Mouse (Mus musculus): ENCODE data around the gene Macrod2. TPM values are rescaled to one million over a fixed set of nuclear protein-coding genes. Genes with fewer than 3 reads are reported as not detected.

The Macrod2 gene
- polyA plus RNA-seq, 1 experiment from 2014 or later, result 26.5 TPM

GRCm38 (mm10) chr2:140676728-140677127 is 281.6 kb downstream of the Macrod2 start:
- 29% methylated on average over 3 of the region's 3 CpGs for WGBS
- H3K9me3 ChIP-seq, result no peaks in the 10 kb centered on the region
- peaks cover 3% of the 10 kb centered on the region; the same call in 1 of the 2 replicates for H3K27me3 ChIP-seq (ENCODE audit: insufficient read depth, poor library complexity, severe bottlenecking)
- H3K27ac ChIP-seq, result no peak overlapping the region
- H3K4me1 ChIP-seq, result peaks cover 14% of the 10 kb centered on the region
- no peaks in the 10 kb centered on the region for H3K36me3 ChIP-seq
- DNase-seq (ENCODE audit: low spot score), result no peak
- H3K4me3 ChIP-seq, result no peak overlapping the region

GRCm38 (mm10) chr2:140690906-140691305 is 295.8 kb downstream of the Macrod2 start:
- WGBS, result 79% methylated on average over 2 of the region's 2 CpGs
- H3K4me3 ChIP-seq, result no peak overlapping the region
- no peaks in the 10 kb centered on the region for H3K36me3 ChIP-seq
- H3K27ac ChIP-seq, result no peak overlapping the region
- H3K4me1 ChIP-seq, result no peaks in the 10 kb centered on the region
- no peaks in the 10 kb centered on the region for H3K27me3 ChIP-seq (ENCODE audit: insufficient read depth, poor library complexity, severe bottlenecking)
- H3K9me3 ChIP-seq, result no peaks in the 10 kb centered on the region
- DNase-seq (ENCODE audit: low spot score), result no peak

DNA sequence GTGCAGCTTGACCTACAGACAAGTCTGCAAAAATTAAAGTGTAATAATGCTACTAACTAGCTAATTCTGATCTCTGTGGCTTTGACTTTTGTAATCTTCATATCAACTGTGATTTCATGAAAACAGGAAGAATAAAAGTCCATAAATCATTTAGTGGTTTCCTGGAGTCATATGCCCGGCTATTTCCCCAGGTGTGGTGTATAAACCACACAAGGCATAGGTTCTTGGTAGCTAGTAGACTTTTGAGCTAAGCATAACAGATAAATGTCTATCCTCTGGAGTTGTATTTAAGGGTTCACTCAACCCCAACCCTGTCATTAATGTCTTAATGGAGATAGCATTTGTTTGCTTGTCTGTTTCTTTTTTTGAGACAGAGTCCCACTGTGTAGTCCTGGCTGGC is 296.3 kb downstream of the Macrod2 start:
- no peak overlapping the region for H3K4me3 ChIP-seq
- no peak overlapping the region for H3K27ac ChIP-seq
- no peaks in the 10 kb centered on the region for H3K36me3 ChIP-seq
- H3K27me3 ChIP-seq (ENCODE audit: insufficient read depth, poor library complexity, severe bottlenecking), result no peaks in the 10 kb centered on the region
- 78% methylated on average over 1 of the region's 1 CpGs for WGBS
- DNase-seq (ENCODE audit: low spot score), result no peak
- H3K4me1 ChIP-seq, result no peaks in the 10 kb centered on the region
- no peaks in the 10 kb centered on the region for H3K9me3 ChIP-seq

DNA sequence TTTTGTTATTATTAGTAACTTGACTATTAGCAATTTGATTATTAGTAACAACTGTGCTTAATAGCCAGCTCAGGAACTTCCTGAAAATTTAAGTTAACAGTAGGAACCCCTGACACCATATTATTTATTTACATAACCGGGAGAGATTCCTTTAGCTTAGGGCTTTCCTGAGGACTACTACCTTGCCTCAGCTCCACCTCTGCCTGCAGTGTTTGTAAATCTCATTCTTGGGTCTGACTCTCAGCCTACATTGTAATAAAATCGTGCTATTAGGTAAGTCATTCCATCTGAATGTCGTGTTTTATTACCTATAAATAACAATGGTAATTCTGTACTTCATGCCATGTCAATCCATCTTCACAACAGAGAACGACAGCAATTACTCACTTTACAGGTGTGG is 297.4 kb downstream of the Macrod2 start:
- Histone ChIP-seq H3K4me1 (no peaks in the 10 kb centered on the region), H3K9me3 (no peaks in the 10 kb centered on the region), H3K36me3 (no peaks in the 10 kb centered on the region), H3K27me3 (ENCODE audit: insufficient read depth, poor library complexity, severe bottlenecking) (no peaks in the 10 kb centered on the region), H3K4me3 (no peak overlapping the region), H3K27ac (no peak overlapping the region)
- DNase-seq (ENCODE audit: low spot score), result no peak
- 74% methylated on average over 4 of the region's 4 CpGs for WGBS

- no peaks in the 10 kb centered on the region for H3K4me1 ChIP-seq
- WGBS, result 88% methylated on average over 5 of the region's 5 CpGs
Measured at GRCm38 (mm10) chr2:140693845-140694244, 298.7 kb downstream of the Macrod2 start.

GRCm38 (mm10) chr2:140698585-140698984 is 303.5 kb downstream of the Macrod2 start:
- Histone ChIP-seq H3K36me3 (no peaks in the 10 kb centered on the region), H3K9me3 (no peaks in the 10 kb centered on the region), H3K27me3 (ENCODE audit: insufficient read depth, poor library complexity, severe bottlenecking) (no peaks in the 10 kb centered on the region), H3K4me3 (no peak overlapping the region), H3K27ac (no peak overlapping the region), H3K4me1 (0 out of 2 replicates have a peak, but pooled peaks cover 4% of the 10 kb centered on the region)
- DNase-seq (ENCODE audit: low spot score), result no peak
- WGBS, result 61% methylated on average over 3 of the region's 3 CpGs

More at GRCm38 (mm10) chr2:140693845-140694244, 298.7 kb downstream of the Macrod2 start:
- no peak for DNase-seq (ENCODE audit: low spot score)
- Histone ChIP-seq H3K27ac (no peak overlapping the region), H3K27me3 (ENCODE audit: insufficient read depth, poor library complexity, severe bottlenecking) (no peaks in the 10 kb centered on the region), H3K9me3 (no peaks in the 10 kb centered on the region), H3K4me3 (no peak overlapping the region), H3K36me3 (no peaks in the 10 kb centered on the region)

- Histone ChIP-seq H3K4me3 (no peak overlapping the region), H3K9me3 (no peaks in the 10 kb centered on the region), H3K27me3 (ENCODE audit: insufficient read depth, poor library complexity, severe bottlenecking) (no peaks in the 10 kb centered on the region), H3K36me3 (no peaks in the 10 kb centered on the region), H3K27ac (no peak overlapping the region), H3K4me1 (peaks cover 10% of the 10 kb centered on the region)
- DNase-seq (ENCODE audit: low spot score), result no peak
- 65% methylated on average over 4 of the region's 4 CpGs for WGBS
Measured at GRCm38 (mm10) chr2:140703377-140703776, 308.3 kb downstream of the Macrod2 start.

DNA sequence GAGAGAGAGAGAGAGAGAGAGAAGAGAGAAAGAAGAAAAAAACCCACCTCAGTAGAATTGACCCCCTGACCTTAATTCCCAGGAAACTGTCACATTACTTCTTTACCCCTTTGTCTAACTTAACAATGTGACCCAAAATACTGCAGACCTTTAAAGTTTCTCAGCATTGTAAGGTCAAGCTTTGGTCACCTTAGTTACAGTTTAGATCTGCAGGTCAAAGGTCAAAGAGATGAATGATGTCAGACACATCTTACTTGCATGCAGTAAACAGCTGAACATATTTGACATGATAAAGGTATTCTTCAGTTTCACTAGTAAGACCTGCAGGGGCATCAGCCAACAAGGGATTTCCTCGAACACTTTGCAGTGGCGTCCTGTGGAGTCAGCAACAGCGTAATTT is 309.0 kb downstream of the Macrod2 start:
- H3K9me3 ChIP-seq, result no peaks in the 10 kb centered on the region
- WGBS, result 33% methylated on average over 3 of the region's 3 CpGs
- no peak overlapping the region for H3K4me3 ChIP-seq
- H3K36me3 ChIP-seq, result no peaks in the 10 kb centered on the region
- H3K27ac ChIP-seq, result no peak overlapping the region
- peaks cover 10% of the 10 kb centered on the region for H3K4me1 ChIP-seq
- no peaks in the 10 kb centered on the region for H3K27me3 ChIP-seq (ENCODE audit: insufficient read depth, poor library complexity, severe bottlenecking)
- DNase-seq (ENCODE audit: low spot score), result no peak

- Histone ChIP-seq H3K27ac (no peak overlapping the region), H3K27me3 (ENCODE audit: insufficient read depth, poor library complexity, severe bottlenecking) (no peaks in the 10 kb centered on the region)
Measured at GRCm38 (mm10) chr2:140705278-140705677, 310.2 kb downstream of the Macrod2 start.

DNA sequence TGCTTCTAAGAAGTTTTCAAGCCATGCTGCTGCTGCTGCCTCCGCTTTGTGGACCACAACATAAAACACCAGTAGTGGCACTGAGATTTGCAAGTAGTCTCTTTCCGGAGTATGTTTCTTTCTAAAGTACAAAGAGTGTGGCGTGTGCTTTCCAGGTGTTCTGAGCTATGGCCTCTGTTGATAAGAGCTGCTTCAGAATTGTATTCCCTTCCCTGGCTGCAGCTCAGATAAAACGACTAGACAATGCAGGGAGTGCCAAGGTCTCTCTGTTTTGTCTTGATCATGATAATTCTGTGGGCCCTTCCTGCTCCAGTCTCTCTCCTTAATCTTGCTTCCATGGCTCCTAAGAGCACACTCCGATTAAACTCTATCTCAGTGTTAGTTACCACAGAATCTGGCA is 312.4 kb downstream of the Macrod2 start:
- Histone ChIP-seq H3K4me3 (no peak overlapping the region), H3K4me1 (peaks cover 10% of the 10 kb centered on the region), H3K27ac (no peak overlapping the region), H3K36me3 (no peaks in the 10 kb centered on the region), H3K27me3 (ENCODE audit: insufficient read depth, poor library complexity, severe bottlenecking) (no peaks in the 10 kb centered on the region), H3K9me3 (no peaks in the 10 kb centered on the region)
- 56% methylated on average over 5 of the region's 5 CpGs for WGBS
- no peak for DNase-seq (ENCODE audit: low spot score)

More at GRCm38 (mm10) chr2:140705278-140705677, 310.2 kb downstream of the Macrod2 start:
- Histone ChIP-seq H3K36me3 (no peaks in the 10 kb centered on the region), H3K4me3 (no peak overlapping the region), H3K4me1 (peaks cover 10% of the 10 kb centered on the region), H3K9me3 (no peaks in the 10 kb centered on the region)
- DNase-seq (ENCODE audit: low spot score), result no peak
- WGBS, result 30% methylated on average over 2 of the region's 2 CpGs

- Histone ChIP-seq H3K27ac (no peak overlapping the region), H3K27me3 (ENCODE audit: insufficient read depth, poor library complexity, severe bottlenecking) (no peaks in the 10 kb centered on the region), H3K36me3 (no peaks in the 10 kb centered on the region), H3K9me3 (no peaks in the 10 kb centered on the region), H3K4me1 (0 out of 2 replicates have a peak, but pooled peaks cover 3% of the 10 kb centered on the region), H3K4me3 (no peak overlapping the region)
- WGBS, result 76% methylated on average over 4 of the region's 4 CpGs
- DNase-seq (ENCODE audit: low spot score), result no peak
Measured at GRCm38 (mm10) chr2:140715822-140716221, 320.7 kb downstream of the Macrod2 start.

DNA sequence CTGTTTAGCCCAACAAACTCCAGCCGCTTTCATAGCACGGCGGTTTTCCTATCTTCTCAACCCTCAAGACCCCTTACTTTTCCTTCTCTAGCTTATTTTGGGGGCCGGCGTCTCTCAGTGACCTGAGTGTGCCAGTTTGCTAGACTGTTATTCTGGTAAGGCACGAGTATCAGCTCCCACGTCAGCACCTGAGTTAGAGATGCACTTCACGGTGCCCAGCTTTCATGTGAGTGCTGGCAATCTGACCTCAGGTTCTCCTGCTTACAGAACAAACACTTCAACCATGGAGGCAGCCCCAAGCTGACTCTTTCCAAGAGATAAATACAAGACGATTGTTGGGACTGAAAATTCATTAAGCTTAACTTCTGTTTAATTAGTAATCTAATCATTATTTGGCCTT is 322.3 kb downstream of the Macrod2 start:
- Histone ChIP-seq H3K4me1 (0 out of 2 replicates have a peak, but pooled peaks cover 3% of the 10 kb centered on the region), H3K27ac (no peak overlapping the region), H3K36me3 (no peaks in the 10 kb centered on the region), H3K27me3 (ENCODE audit: insufficient read depth, poor library complexity, severe bottlenecking) (no peaks in the 10 kb centered on the region), H3K9me3 (no peaks in the 10 kb centered on the region), H3K4me3 (no peak overlapping the region)
- DNase-seq (ENCODE audit: low spot score), result peak; percentile 76
- WGBS, result 36% methylated on average over 9 of the region's 9 CpGs

- H3K4me3 ChIP-seq, result no peak overlapping the region
- peaks cover 6% of the 10 kb centered on the region; the same call in 1 of the 2 replicates for H3K4me1 ChIP-seq
- H3K27me3 ChIP-seq (ENCODE audit: insufficient read depth, poor library complexity, severe bottlenecking), result no peaks in the 10 kb centered on the region
- no peaks in the 10 kb centered on the region for H3K36me3 ChIP-seq
- peak; percentile 75 for DNase-seq (ENCODE audit: low spot score)
- H3K9me3 ChIP-seq, result no peaks in the 10 kb centered on the region
- WGBS, result 15% methylated on average over 6 of the region's 6 CpGs
- peak overlapping the region; percentile 67; the same call in 1 of the 2 replicates for H3K27ac ChIP-seq
Measured at GRCm38 (mm10) chr2:140732616-140733183, 337.6 kb downstream of the Macrod2 start.

- Histone ChIP-seq H3K36me3 (no peaks in the 10 kb centered on the region), H3K4me1 (no peaks in the 10 kb centered on the region), H3K4me3 (no peak overlapping the region), H3K27me3 (ENCODE audit: insufficient read depth, poor library complexity, severe bottlenecking) (no peaks in the 10 kb centered on the region), H3K9me3 (no peaks in the 10 kb centered on the region), H3K27ac (no peak overlapping the region)
- no peak for DNase-seq (ENCODE audit: low spot score)
- WGBS, result 88% methylated on average over 5 of the region's 5 CpGs
Measured at GRCm38 (mm10) chr2:140740511-140740910, 345.4 kb downstream of the Macrod2 start.

All from heart, embryonic 10.5 days (tissue).